38 mouse cellular contexts compared by ENCODE assay signal in the genomic region with DNA sequence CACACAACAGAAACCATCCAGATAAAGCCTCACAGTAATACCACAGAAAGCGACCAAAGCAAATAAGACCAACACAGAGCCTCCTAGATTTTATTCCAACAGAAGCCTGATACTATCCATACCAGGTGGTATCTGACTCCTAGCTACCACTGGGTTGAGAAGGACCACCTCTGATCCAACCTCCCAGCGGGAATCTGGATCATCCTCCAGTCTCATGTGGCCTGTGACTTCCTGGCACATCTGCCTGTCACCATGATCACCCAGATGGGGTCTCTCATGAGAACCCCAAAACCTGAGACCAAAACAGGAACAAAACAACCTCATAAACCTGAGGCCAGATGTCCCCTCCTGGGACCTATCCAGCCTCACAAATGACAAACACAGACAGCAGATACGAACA. TPM values are rescaled to one million over a fixed set of nuclear protein-coding genes. Genes with fewer than 3 reads are reported as not detected.
"Had no signal": no experiment of that assay in that cellular context is flagged by ENCODE, and none has a peak within 500 bp of the region (broad histone marks: within the 10 kb centered on the region; RNA-seq: fewer than 3 reads in every experiment).

No protein-coding gene starts in this region.

- H3K27ac ChIP-seq: embryonic facial prominence, embryonic 10.5 days; embryonic facial prominence, embryonic 12.5 days; embryonic facial prominence, embryonic 13.5 days; embryonic facial prominence, embryonic 15.5 days; forebrain, embryonic 10.5 days; forebrain, embryonic 12.5 days; forebrain, embryonic 13.5 days; forebrain, embryonic 15.5 days; gastrocnemius, adult 2 months; heart, adult 2 months had no signal

- H3K36me3 ChIP-seq: embryonic facial prominence, embryonic 10.5 days; embryonic facial prominence, embryonic 12.5 days; embryonic facial prominence, embryonic 13.5 days; embryonic facial prominence, embryonic 15.5 days; forebrain, embryonic 10.5 days; forebrain, embryonic 12.5 days; forebrain, embryonic 15.5 days had no signal

- H3K27me3 ChIP-seq: embryonic facial prominence, embryonic 12.5 days; embryonic facial prominence, embryonic 13.5 days; embryonic facial prominence, embryonic 15.5 days; forebrain, embryonic 12.5 days; forebrain, embryonic 13.5 days; forebrain, embryonic 15.5 days had no signal

- H3K9me3 ChIP-seq: embryonic facial prominence, embryonic 10.5 days; embryonic facial prominence, embryonic 12.5 days; embryonic facial prominence, embryonic 13.5 days; embryonic facial prominence, embryonic 15.5 days; forebrain, embryonic 10.5 days; forebrain, embryonic 12.5 days; forebrain, embryonic 13.5 days; forebrain, embryonic 15.5 days had no signal

- DNase-seq: cerebellum, adult 2 months; cerebellum, adult 8-10 months; cerebellum, adult 9-10 months; cerebellum, adult 9-11 months; cerebellum, postnatal 10 days; cerebellum, postnatal 14 days; cerebellum, postnatal 25 days; cerebellum, postnatal 36 days; embryo, embryonic 11 days; forebrain, postnatal 0 days; gastrocnemius, adult 2 months; gastrocnemius, postnatal 10 days; gastrocnemius, postnatal 14 days; gastrocnemius, postnatal 25 days; gastrocnemius, postnatal 36 days; heart, adult 18-20 months; heart, adult 2 months had no signal

- H3K4me1 ChIP-seq: embryonic facial prominence, embryonic 10.5 days; embryonic facial prominence, embryonic 12.5 days; embryonic facial prominence, embryonic 13.5 days; embryonic facial prominence, embryonic 15.5 days; forebrain, embryonic 10.5 days; forebrain, embryonic 12.5 days; forebrain, embryonic 13.5 days; forebrain, embryonic 15.5 days had no signal

- H3K4me3 ChIP-seq: embryonic facial prominence, embryonic 10.5 days; embryonic facial prominence, embryonic 12.5 days; embryonic facial prominence, embryonic 13.5 days; embryonic facial prominence, embryonic 15.5 days; erythroblast, embryonic 14.5 days; forebrain, embryonic 10.5 days; forebrain, embryonic 12.5 days; forebrain, embryonic 13.5 days; forebrain, embryonic 15.5 days; gastrocnemius, adult 2 months; heart, adult 2 months had no signal

RNA-seq across cellular contexts. Expression of gene Ly6f, which starts 13.6 kb away (rescaled TPM):
- total RNA-seq: common myeloid progenitor, adult 5-6 weeks; forebrain, postnatal 0 days; gastrocnemius, adult 18-20 months; gastrocnemius, adult 2 months; gastrocnemius, adult 8-10 months; gastrocnemius, postnatal 10 days; gastrocnemius, postnatal 14 days; gastrocnemius, postnatal 25 days; gastrocnemius, postnatal 36 days; gastrocnemius, postnatal 4 days; granulocyte monocyte progenitor cell, adult 5-6 weeks; heart, adult 18-20 months; heart, adult 2 months had no signal
- polyA plus RNA-seq: cerebellum, adult 2 months; cortical plate, adult 2 months; embryonic facial prominence, embryonic 10.5 days; embryonic facial prominence, embryonic 11.5 days; embryonic facial prominence, embryonic 12.5 days; embryonic facial prominence, embryonic 13.5 days; embryonic facial prominence, embryonic 14.5 days; embryonic facial prominence, embryonic 15.5 days; erythroblast, embryonic 14.5 days; forebrain, embryonic 10.5 days; forebrain, embryonic 11.5 days; forebrain, embryonic 12.5 days; forebrain, embryonic 13.5 days; forebrain, embryonic 14.5 days; forebrain, embryonic 15.5 days; forebrain, embryonic 16.5 days; forebrain, postnatal 0 days; frontal cortex, adult 2 months; heart, adult 2 months had no signal

RNA-seq across cellular contexts. Expression of gene BC025446, which starts 38.5 kb away (rescaled TPM):
- total RNA-seq: common myeloid progenitor, adult 5-6 weeks; forebrain, postnatal 0 days; gastrocnemius, adult 18-20 months; gastrocnemius, adult 2 months; gastrocnemius, postnatal 10 days; gastrocnemius, postnatal 14 days; gastrocnemius, postnatal 25 days; gastrocnemius, postnatal 36 days; granulocyte monocyte progenitor cell, adult 5-6 weeks; heart, adult 18-20 months; heart, adult 2 months had no signal
- polyA plus RNA-seq: cerebellum, adult 2 months; cortical plate, adult 2 months; embryonic facial prominence, embryonic 10.5 days; embryonic facial prominence, embryonic 11.5 days; embryonic facial prominence, embryonic 12.5 days; embryonic facial prominence, embryonic 13.5 days; embryonic facial prominence, embryonic 14.5 days; embryonic facial prominence, embryonic 15.5 days; erythroblast, embryonic 14.5 days; forebrain, embryonic 10.5 days; forebrain, embryonic 11.5 days; forebrain, embryonic 12.5 days; forebrain, embryonic 13.5 days; forebrain, embryonic 14.5 days; forebrain, embryonic 15.5 days; forebrain, embryonic 16.5 days; forebrain, postnatal 0 days; frontal cortex, adult 2 months; heart, adult 2 months had no signal
